9 mouse cellular contexts compared by ENCODE assay signal in the genomic region with DNA sequence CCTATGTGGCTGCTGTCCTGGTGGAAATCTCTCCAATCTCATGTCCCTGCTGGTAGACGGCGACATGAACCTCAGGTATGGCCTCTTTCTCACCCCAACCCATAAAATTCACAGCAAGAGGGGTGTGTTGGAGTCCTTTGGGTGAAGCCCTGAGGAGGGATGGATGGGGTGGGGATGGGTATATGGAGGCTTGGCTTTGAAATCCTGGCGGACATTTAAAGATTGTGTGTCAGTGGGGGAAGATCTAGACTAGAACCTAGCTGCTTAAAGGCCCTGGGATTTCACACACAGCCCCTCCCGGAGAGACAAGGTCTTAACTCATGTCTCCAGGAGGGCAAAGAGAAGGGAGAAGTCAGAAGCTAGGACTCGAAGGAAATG. TPM values are rescaled to one million over a fixed set of nuclear protein-coding genes. Genes with fewer than 3 reads are reported as not detected.
DNase-seq lines count a peak whose midpoint lies in the region; ATAC-seq lines count a peak whose summit lies in the region.
"Had no signal": no experiment of that assay in that cellular context is flagged by ENCODE, and none has a peak within 500 bp of the region (broad histone marks: within the 10 kb centered on the region; RNA-seq: fewer than 3 reads in every experiment).

No protein-coding gene starts in this region.

- peak overlapping the region; percentile 53 for H3K4me3 ChIP-seq in heart, embryonic 10.5 days
- H3K4me3 ChIP-seq in neural tube, embryonic 11.5 days (ENCODE audit: low read depth, low read length): peak overlapping the region; percentile 43
- peak overlapping the region; percentile 43 for H3K4me3 ChIP-seq in limb, embryonic 12.5 days (replicated peaks)
- H3K4me3 ChIP-seq in stomach, embryonic 16.5 days (replicated peaks; ENCODE audit: low read length): peak overlapping the region; percentile 40

- no peak; the same call in 1 of the 2 replicates for ATAC-seq in neural tube, embryonic 11.5 days (ENCODE audit: insufficient read depth, low FRiP score, low TSS enrichment)
- no peak for ATAC-seq in limb, embryonic 12.5 days (ENCODE audit: insufficient number of reproducible peaks, insufficient read depth, low FRiP score, low TSS enrichment, low read depth)
- no peak for ATAC-seq in stomach, embryonic 16.5 days (ENCODE audit: insufficient read depth, low FRiP score)

- peak; percentile 58 for DNase-seq in heart, embryonic 10.5 days (ENCODE audit: low spot score)
- DNase-seq in heart, adult 9 months (ENCODE audit: low spot score in 2 of 2): no peak
- no peak for DNase-seq in neural tube, embryonic 11.5 days (ENCODE audit: low spot score)
- no peak for DNase-seq in neural tube, embryonic 10.5 days (ENCODE audit: extremely low spot score, low spot score)
- no peak for DNase-seq in right cerebral cortex, adult 2 months (ENCODE audit: low spot score in 2 of 2)
- DNase-seq in right cerebral cortex, postnatal 36 days (ENCODE audit: low spot score in 2 of 2): no peak
- DNase-seq: cerebellum, adult 11 months had no signal

- H3K9ac ChIP-seq in neural tube, embryonic 11.5 days (ENCODE audit: low read length): 0 out of 2 replicates have a peak overlapping the region, but pooled peaks have one; percentile 9
- no peak overlapping the region for H3K9ac ChIP-seq in limb, embryonic 12.5 days (replicated peaks)
- no peak overlapping the region for H3K9ac ChIP-seq in stomach, embryonic 16.5 days (ENCODE audit: low read length)

- H3K36me3 ChIP-seq in heart, embryonic 10.5 days: no peaks in the 10 kb centered on the region
- H3K36me3 ChIP-seq in neural tube, embryonic 11.5 days (ENCODE audit: control insufficient read depth, insufficient read depth, low read length): no peaks in the 10 kb centered on the region
- no peaks in the 10 kb centered on the region for H3K36me3 ChIP-seq in limb, embryonic 12.5 days
- H3K36me3 ChIP-seq in stomach, embryonic 16.5 days (ENCODE audit: control insufficient read depth, insufficient read depth, low read length): no peaks in the 10 kb centered on the region

- no peak overlapping the region for H3K27ac ChIP-seq in heart, embryonic 10.5 days
- H3K27ac ChIP-seq in neural tube, embryonic 11.5 days (ENCODE audit: low read depth, low read length): no peak overlapping the region
- no peak overlapping the region for H3K27ac ChIP-seq in limb, embryonic 12.5 days
- no peak overlapping the region for H3K27ac ChIP-seq in stomach, embryonic 16.5 days (ENCODE audit: low read length)

- no peak overlapping the region for H3K4me2 ChIP-seq in neural tube, embryonic 11.5 days (ENCODE audit: low read depth)
- peak overlapping the region; percentile 68 for H3K4me2 ChIP-seq in limb, embryonic 12.5 days
- no peak overlapping the region for H3K4me2 ChIP-seq in stomach, embryonic 16.5 days (ENCODE audit: low read depth, low read length)

- H3K4me1 ChIP-seq in heart, embryonic 10.5 days: peaks cover 7% of the 10 kb centered on the region
- no peaks in the 10 kb centered on the region for H3K4me1 ChIP-seq in neural tube, embryonic 11.5 days (ENCODE audit: control insufficient read depth, insufficient read depth, low read length)
- peaks cover 8% of the 10 kb centered on the region for H3K4me1 ChIP-seq in limb, embryonic 12.5 days (replicated peaks)
- no peaks in the 10 kb centered on the region for H3K4me1 ChIP-seq in stomach, embryonic 16.5 days (ENCODE audit: control insufficient read depth, insufficient read depth, low read length)

- 38% methylated on average over 5 of the region's 5 CpGs for WGBS in heart, embryonic 10.5 days
- WGBS in neural tube, embryonic 11.5 days: 40% methylated on average over 5 of the region's 5 CpGs
- 38% methylated on average over 5 of the region's 5 CpGs for WGBS in limb, embryonic 12.5 days
- 37% methylated on average over 5 of the region's 5 CpGs for WGBS in stomach, embryonic 16.5 days

- H3K27me3 ChIP-seq in heart, embryonic 10.5 days (ENCODE audit: insufficient read depth, poor library complexity, severe bottlenecking): peaks cover 62% of the 10 kb centered on the region
- H3K27me3 ChIP-seq in neural tube, embryonic 11.5 days (ENCODE audit: control insufficient read depth, insufficient read depth, low read length): peaks cover 10% of the 10 kb centered on the region
- peaks cover 65% of the 10 kb centered on the region for H3K27me3 ChIP-seq in limb, embryonic 12.5 days
- H3K27me3 ChIP-seq in stomach, embryonic 16.5 days (ENCODE audit: control insufficient read depth, insufficient read depth, low read length): peaks cover 23% of the 10 kb centered on the region

- no peaks in the 10 kb centered on the region for H3K9me3 ChIP-seq in heart, embryonic 10.5 days
- no peaks in the 10 kb centered on the region for H3K9me3 ChIP-seq in neural tube, embryonic 11.5 days (ENCODE audit: control insufficient read depth, low read length)
- no peaks in the 10 kb centered on the region for H3K9me3 ChIP-seq in limb, embryonic 12.5 days
- no peaks in the 10 kb centered on the region for H3K9me3 ChIP-seq in stomach, embryonic 16.5 days (replicated peaks; ENCODE audit: control insufficient read depth, low read length)

RNA-seq across cellular contexts. Expression of gene Slc10a4, which starts 0.9 kb away (rescaled TPM):
- 0.14 and 0.30 TPM in 2 replicates for polyA plus RNA-seq in heart, embryonic 10.5 days (2016; fragmentation: Nextera tagmentation; extraction: Ambion mirVana)
- 33.3 and 39.0 TPM in 2 replicates for polyA plus RNA-seq in neural tube, embryonic 11.5 days (2014; fragmentation: Nextera tagmentation; extraction: Ambion mirVana)
- polyA plus RNA-seq in limb, embryonic 12.5 days (2016; fragmentation: Nextera tagmentation; extraction: Ambion mirVana): 0.58 and 0.59 TPM in 2 replicates
- polyA plus RNA-seq in stomach, embryonic 16.5 days (2015; fragmentation: Nextera tagmentation; extraction: Ambion mirVana): 8.1 and 9.1 TPM in 2 replicates

RNA-seq across cellular contexts. Expression of gene Gm10135, which starts 33.1 kb away (rescaled TPM):
- polyA plus RNA-seq in heart, embryonic 10.5 days (2016; fragmentation: Nextera tagmentation; extraction: Ambion mirVana): not detected in 2 replicates
- polyA plus RNA-seq in neural tube, embryonic 11.5 days (2014; fragmentation: Nextera tagmentation; extraction: Ambion mirVana): not detected in 2 replicates
- polyA plus RNA-seq in limb, embryonic 12.5 days (2016; fragmentation: Nextera tagmentation; extraction: Ambion mirVana): not detected in 2 replicates
- not detected in 2 replicates for polyA plus RNA-seq in stomach, embryonic 16.5 days (2015; fragmentation: Nextera tagmentation; extraction: Ambion mirVana)
